Mouse (Mus musculus) megakaryocyte, embryonic 14.5 days (primary cell): ENCODE results near the gene Ssh2. TPM values are rescaled to one million over a fixed set of nuclear protein-coding genes. Genes with fewer than 3 reads are reported as not detected.

Source experiments
- H3K27me3 ChIP-seq: replicated peaks from 2 replicates; pipeline ENCODE3; 2012; ENCODE audit warnings: inconsistent platforms
- H3K36me3 ChIP-seq: replicated peaks from 2 replicates; pipeline ENCODE3; 2012; ENCODE audit warnings: low read length, inconsistent platforms, mixed read lengths
- H3K4me1 ChIP-seq: 2 replicates; pipeline ENCODE4 v1.6.1; 2012; ENCODE audit warnings: inconsistent platforms
- H3K4me3 ChIP-seq: replicated peaks from 2 replicates; pipeline ENCODE3; 2012; ENCODE audit warnings: moderate library complexity, mild to moderate bottlenecking, inconsistent platforms
- H3K9me3 ChIP-seq: 2 replicates; pipeline ENCODE4 v1.6.1; 2012; ENCODE audit warnings: inconsistent platforms
- FLI1 ChIP-seq: IDR thresholded peaks from 2 replicates; pipeline ENCODE4 v1.6.1; 2012; ENCODE audit warnings: low read length, inconsistent platforms, mixed read lengths
- GATA1 ChIP-seq: IDR thresholded peaks from 3 replicates; pipeline ENCODE4 v1.6.1; 2012; ENCODE audit warnings: mixed read lengths, low read length, inconsistent platforms, borderline replicate concordance
- polyA plus RNA-seq: library from polyadenylated mRNA; stranded (reverse); fragments of >175 nt; gene quantifications from 2 replicates; pipeline ENCODE4 v1.2.3, GENCODE M21; 2012; ENCODE audit warnings: low replicate concordance; ENCODE audit not compliant: insufficient read depth

Ssh2 gene
- polyA plus RNA-seq, 1 experiment, result 12.1 TPM

GRCm38 (mm10) chr11:77504377-77504776, 288.3 kb downstream of the Ssh2 start:
- peaks cover 55% of the 10 kb centered on the region for H3K4me1 ChIP-seq
- no peaks in the 10 kb centered on the region for H3K27me3 ChIP-seq
- no peaks in the 10 kb centered on the region for H3K9me3 ChIP-seq
- H3K4me3 ChIP-seq, result no peak overlapping the region
- H3K36me3 ChIP-seq, result peaks cover 94% of the 10 kb centered on the region
- no peak for TF ChIP-seq GATA1
- TF ChIP-seq FLI1, result no peak

DNA sequence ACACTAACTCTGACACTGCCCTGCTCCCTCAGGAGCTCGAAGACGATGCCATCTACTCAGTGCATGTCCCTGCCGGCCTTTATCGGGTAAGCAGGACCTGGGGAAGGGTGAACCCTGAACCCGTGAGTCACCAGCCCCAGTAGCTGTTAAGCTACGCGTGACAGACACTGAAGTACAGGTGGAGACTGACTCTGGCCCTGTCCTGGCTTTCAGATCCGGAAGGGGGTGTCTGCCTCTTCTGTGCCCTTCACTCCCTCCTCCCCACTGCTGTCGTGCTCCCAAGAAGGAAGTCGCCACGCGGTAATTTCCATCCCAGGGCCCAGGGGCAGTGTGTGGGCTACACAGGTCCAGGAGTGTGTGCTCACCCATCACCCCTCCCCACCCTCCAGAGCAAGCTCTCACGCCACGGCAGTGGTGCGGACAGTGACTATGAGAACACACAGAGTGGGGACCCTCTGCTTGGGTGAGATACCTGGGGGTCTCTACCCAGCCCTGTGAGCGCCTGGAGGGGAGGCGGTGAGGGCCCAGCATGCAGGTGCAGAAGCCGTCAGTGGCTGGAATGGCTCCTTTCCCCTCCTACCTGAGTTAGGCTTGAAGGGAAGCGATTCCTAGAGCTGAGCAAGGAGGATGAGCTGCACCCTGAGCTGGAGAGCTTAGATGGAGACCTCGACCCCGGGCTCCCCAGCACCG, 289.3 kb downstream of the Ssh2 start:
- no peaks in the 10 kb centered on the region for H3K27me3 ChIP-seq
- TF ChIP-seq GATA1, result no peak
- TF ChIP-seq FLI1, result no peak
- no peaks in the 10 kb centered on the region for H3K9me3 ChIP-seq
- H3K4me1 ChIP-seq, result peaks cover 44% of the 10 kb centered on the region
- no peak overlapping the region for H3K4me3 ChIP-seq
- H3K36me3 ChIP-seq, result peaks cover 93% of the 10 kb centered on the region

DNA sequence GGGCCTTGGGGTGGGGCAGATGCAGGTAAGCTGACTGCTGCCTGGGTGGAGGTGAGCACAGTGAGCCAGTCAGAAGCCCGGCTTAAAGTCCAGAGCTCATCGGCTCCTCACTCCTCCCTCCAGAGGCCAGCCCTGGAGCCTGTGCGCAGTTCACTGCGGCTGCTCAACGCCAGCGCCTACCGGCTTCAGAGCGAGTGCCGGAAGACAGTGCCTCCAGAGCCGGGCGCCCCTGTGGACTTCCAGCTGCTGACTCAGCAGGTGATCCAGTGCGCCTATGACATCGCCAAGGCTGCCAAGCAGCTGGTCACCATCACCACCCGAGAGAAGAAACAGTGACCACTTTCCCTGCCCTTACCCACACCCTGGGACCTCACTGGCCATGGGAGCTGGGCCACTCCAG, 290.2 kb downstream of the Ssh2 start:
- Histone ChIP-seq H3K4me3 (no peak overlapping the region), H3K9me3 (no peaks in the 10 kb centered on the region), H3K4me1 (peaks cover 39% of the 10 kb centered on the region), H3K36me3 (peaks cover 88% of the 10 kb centered on the region), H3K27me3 (no peaks in the 10 kb centered on the region)
- TF ChIP-seq FLI1, result no peak
- TF ChIP-seq GATA1, result no peak

DNA sequence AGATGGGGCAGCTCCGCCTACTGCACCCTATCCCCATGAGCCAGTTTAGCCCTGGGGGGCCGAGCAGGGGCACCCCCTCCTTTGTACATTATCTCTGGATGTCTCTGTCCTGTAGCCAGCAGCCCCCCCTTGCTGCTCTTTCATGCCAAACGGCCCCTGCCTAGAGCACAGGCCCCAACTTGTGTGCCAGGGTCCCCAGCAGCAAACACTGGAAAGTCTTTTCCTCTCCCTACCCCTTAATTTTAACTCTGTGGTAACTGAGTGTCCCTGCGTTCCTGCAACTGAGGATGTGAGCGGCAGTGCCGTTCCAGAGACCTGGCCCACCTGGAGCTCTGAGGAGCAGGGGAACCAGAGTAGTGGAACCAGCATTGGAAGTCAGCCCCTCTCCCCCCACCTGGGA, 290.9 kb downstream of the Ssh2 start:
- H3K36me3 ChIP-seq, result peaks cover 83% of the 10 kb centered on the region
- TF ChIP-seq FLI1, result no peak
- TF ChIP-seq GATA1, result no peak
- no peaks in the 10 kb centered on the region for H3K27me3 ChIP-seq
- H3K4me1 ChIP-seq, result peaks cover 39% of the 10 kb centered on the region
- H3K9me3 ChIP-seq, result no peaks in the 10 kb centered on the region
- no peak overlapping the region for H3K4me3 ChIP-seq

- H3K9me3 ChIP-seq, result no peaks in the 10 kb centered on the region
- TF ChIP-seq GATA1 (no peak), FLI1 (no peak)
These were observed 291.3 kb downstream of the Ssh2 start for GRCm38 (mm10) chr11:77507426-77507825.

DNA sequence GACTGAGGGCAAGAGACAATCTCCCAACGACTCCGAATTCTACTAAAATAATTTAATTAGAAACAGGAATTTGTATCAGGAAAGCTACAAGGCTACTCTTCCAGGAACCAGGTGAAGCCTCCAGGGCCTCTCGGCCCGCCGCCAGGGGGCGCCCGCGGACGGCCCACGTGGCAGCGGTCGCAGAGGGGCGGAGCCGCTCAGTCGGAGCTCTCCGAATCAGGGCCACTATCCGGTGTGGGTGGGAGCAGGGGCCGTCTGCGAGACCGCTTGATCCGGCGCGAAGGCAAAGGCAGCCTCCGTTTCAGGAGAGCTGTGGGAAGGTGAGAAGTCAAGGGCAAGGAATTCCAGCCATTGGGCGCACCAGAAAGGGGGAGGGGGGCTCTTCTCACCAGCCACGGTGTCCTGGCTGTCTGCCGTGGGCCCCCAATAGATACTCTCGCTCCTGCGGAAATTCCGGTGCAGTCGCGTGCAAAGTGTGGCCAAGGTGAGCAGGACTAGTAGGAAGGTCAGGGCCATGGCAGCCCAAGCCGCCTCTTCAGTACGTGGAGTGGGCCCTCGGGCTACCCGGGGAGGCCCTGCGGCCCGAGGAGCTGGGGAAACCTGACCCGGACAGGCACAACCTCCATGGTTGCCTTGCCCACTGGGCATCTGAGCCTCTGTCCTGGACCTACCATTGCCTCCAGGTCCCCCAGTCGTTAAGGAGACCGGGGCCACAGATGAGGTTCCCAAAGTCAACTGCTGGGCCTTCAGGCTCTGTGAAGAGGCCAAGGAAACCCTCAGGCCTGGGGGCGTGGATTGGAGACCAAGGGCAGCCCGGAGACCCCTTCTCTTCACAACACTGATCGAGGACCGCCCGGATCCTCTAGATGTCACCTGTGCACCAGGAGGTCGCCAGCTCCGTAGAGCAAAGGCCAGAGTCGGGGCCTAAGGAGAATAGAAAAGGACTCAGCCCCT, 292.3 kb downstream of the Ssh2 start:
- peaks cover 2% of the 10 kb centered on the region for H3K27me3 ChIP-seq
- peaks cover 38% of the 10 kb centered on the region for H3K4me1 ChIP-seq
- H3K9me3 ChIP-seq, result no peaks in the 10 kb centered on the region
- H3K4me3 ChIP-seq, result peak overlapping the region; percentile 90
- TF ChIP-seq GATA1 (no peak), FLI1 (no peak)
- H3K36me3 ChIP-seq, result peaks cover 69% of the 10 kb centered on the region

More at GRCm38 (mm10) chr11:77507426-77507825, 291.3 kb downstream of the Ssh2 start:
- Histone ChIP-seq H3K4me1 (peaks cover 41% of the 10 kb centered on the region), H3K4me3 (no peak overlapping the region), H3K27me3 (peaks cover 1% of the 10 kb centered on the region), H3K36me3 (peaks cover 78% of the 10 kb centered on the region)

Other genes starting within 250 kb of the Ssh2 start
- 92.6 and 133 TPM in 2 replicates for gene Slc6a4, start 217.7 kb upstream of the Ssh2 start, polyA plus RNA-seq
- gene Nsrp1, start 137.9 kb upstream of the Ssh2 start, polyA plus RNA-seq, result 7.0 TPM in 1 of 2 replicates, not detected in the other
- 0.08 TPM in 1 of 2 replicates, not detected in the other for gene Efcab5, start 27.3 kb upstream of the Ssh2 start, polyA plus RNA-seq
- 0.38 TPM in 1 of 2 replicates, not detected in the other for gene Coro6, start 246.1 kb downstream of the Ssh2 start, polyA plus RNA-seq